Mouse (Mus musculus): ENCODE data around the gene Map2k1. TPM values are rescaled to one million over a fixed set of nuclear protein-coding genes. Genes with fewer than 3 reads are reported as not detected.
"Not testable (repeated sequence)": the region's sequence is repeated elsewhere in the genome, so short reads cannot be mapped to it uniquely, and the experiment has no call there.

Map2k1 gene
- polyA plus RNA-seq, 1 experiment from 2014 or later = 80.6 TPM

- no peak overlapping the region for H3K27ac ChIP-seq
- H3K4me1 ChIP-seq = no peaks in the 10 kb centered on the region
- H3K27me3 ChIP-seq = no peaks in the 10 kb centered on the region
- no peak overlapping the region for H3K4me3 ChIP-seq
- 73% methylated on average over 2 of the region's 2 CpGs for WGBS
- H3K4me2 ChIP-seq = no peak overlapping the region
- no peaks in the 10 kb centered on the region for H3K9me3 ChIP-seq
- peaks cover 33% of the 10 kb centered on the region for H3K36me3 ChIP-seq
- H3K9ac ChIP-seq = no peak overlapping the region
- ATAC-seq (ENCODE audit: insufficient number of reproducible peaks, low FRiP score, low TSS enrichment, low read depth) = no peak
Measured at GRCm38 (mm10) chr9:64199897-64200296, 53.5 kb downstream of the Map2k1 start.

- H3K9ac ChIP-seq; ATAC-seq (ENCODE audit: insufficient number of reproducible peaks, low FRiP score, low TSS enrichment, low read depth); H3K4me1 ChIP-seq; H3K4me3 ChIP-seq; H3K9me3 ChIP-seq; H3K4me2 ChIP-seq; H3K27ac ChIP-seq; H3K27me3 ChIP-seq: not testable (repeated sequence)
- H3K36me3 ChIP-seq = peaks cover 26% of the 10 kb centered on the region
- 91% methylated on average over 7 of the region's 7 CpGs for WGBS
Measured at GRCm38 (mm10) chr9:64198763-64199418, 54.5 kb downstream of the Map2k1 start.

- Histone ChIP-seq H3K4me3 (no peak overlapping the region), H3K27me3 (no peaks in the 10 kb centered on the region), H3K4me2 (no peak overlapping the region), H3K27ac (no peak overlapping the region), H3K9me3 (no peaks in the 10 kb centered on the region), H3K9ac (no peak overlapping the region), H3K36me3 (peaks cover 29% of the 10 kb centered on the region), H3K4me1 (no peaks in the 10 kb centered on the region)
- 88% methylated on average over 5 of the region's 5 CpGs for WGBS
- no peak for ATAC-seq (ENCODE audit: insufficient number of reproducible peaks, low FRiP score, low TSS enrichment, low read depth)
Measured at GRCm38 (mm10) chr9:64198068-64198762, 55.2 kb downstream of the Map2k1 start.

GRCm38 (mm10) chr9:64197524-64197923, 55.9 kb downstream of the Map2k1 start:
- Histone ChIP-seq H3K36me3 (peaks cover 36% of the 10 kb centered on the region), H3K9me3 (no peaks in the 10 kb centered on the region), H3K9ac (no peak overlapping the region), H3K27me3 (no peaks in the 10 kb centered on the region), H3K4me1 (no peaks in the 10 kb centered on the region), H3K4me3 (no peak overlapping the region), H3K27ac (no peak overlapping the region), H3K4me2 (no peak overlapping the region)
- 81% methylated on average over 8 of the region's 8 CpGs for WGBS
- no peak for ATAC-seq (ENCODE audit: insufficient number of reproducible peaks, low FRiP score, low TSS enrichment, low read depth)

GRCm38 (mm10) chr9:64195554-64195953, 57.9 kb downstream of the Map2k1 start:
- Histone ChIP-seq H3K27ac (no peak overlapping the region), H3K4me2 (no peak overlapping the region), H3K36me3 (peaks cover 48% of the 10 kb centered on the region), H3K4me1 (no peaks in the 10 kb centered on the region), H3K9ac (no peak overlapping the region), H3K9me3 (no peaks in the 10 kb centered on the region), H3K4me3 (no peak overlapping the region), H3K27me3 (no peaks in the 10 kb centered on the region)
- WGBS = 74% methylated on average over 4 of the region's 4 CpGs
- no peak for ATAC-seq (ENCODE audit: insufficient number of reproducible peaks, low FRiP score, low TSS enrichment, low read depth)

GRCm38 (mm10) chr9:64193879-64194278, 59.6 kb downstream of the Map2k1 start:
- Histone ChIP-seq H3K4me3 (no peak overlapping the region), H3K4me1 (no peaks in the 10 kb centered on the region), H3K27me3 (no peaks in the 10 kb centered on the region), H3K9me3 (no peaks in the 10 kb centered on the region), H3K27ac (no peak overlapping the region), H3K4me2 (no peak overlapping the region), H3K36me3 (peaks cover 52% of the 10 kb centered on the region), H3K9ac (no peak overlapping the region)
- no peak for ATAC-seq (ENCODE audit: insufficient number of reproducible peaks, low FRiP score, low TSS enrichment, low read depth)
- WGBS = 92% methylated on average over 1 of the region's 1 CpGs

GRCm38 (mm10) chr9:64184166-64184840, 69.1 kb downstream of the Map2k1 start:
- 90% methylated on average over 5 of the region's 5 CpGs for WGBS
- no peak for ATAC-seq (ENCODE audit: insufficient number of reproducible peaks, low FRiP score, low TSS enrichment, low read depth)
- Histone ChIP-seq H3K4me2 (no peak overlapping the region), H3K9ac (no peak overlapping the region), H3K4me3 (no peak overlapping the region), H3K9me3 (no peaks in the 10 kb centered on the region), H3K27me3 (no peaks in the 10 kb centered on the region), H3K4me1 (peaks cover 7% of the 10 kb centered on the region), H3K36me3 (peaks cover 58% of the 10 kb centered on the region), H3K27ac (no peak overlapping the region)

- H3K27ac ChIP-seq; H3K4me1 ChIP-seq; ATAC-seq (ENCODE audit: insufficient number of reproducible peaks, low FRiP score, low TSS enrichment, low read depth); H3K9ac ChIP-seq; H3K9me3 ChIP-seq; H3K4me3 ChIP-seq; H3K4me2 ChIP-seq; H3K27me3 ChIP-seq: not testable (repeated sequence)
- H3K36me3 ChIP-seq = peaks cover 59% of the 10 kb centered on the region
- 87% methylated on average over 5 of the region's 5 CpGs for WGBS
Measured at GRCm38 (mm10) chr9:64183295-64183694, 70.1 kb downstream of the Map2k1 start.

GRCm38 (mm10) chr9:64178974-64179646, 74.3 kb downstream of the Map2k1 start, which contains the start of gene Snapc5:
TSS of gene Snapc5 (plus strand) at chr9:64179274.
- Histone ChIP-seq H3K4me3 (peak within 1 kb of the TSS; percentile 56), H3K9me3 (no peaks in the 10 kb centered on the region), H3K27me3 (no peaks in the 10 kb centered on the region), H3K9ac (peak within 1 kb of the TSS; percentile 37), H3K4me1 (peaks cover 23% of the 10 kb centered on the region), H3K36me3 (peaks cover 66% of the 10 kb centered on the region), H3K4me2 (peak within 1 kb of the TSS; percentile 43), H3K27ac (peak within 1 kb of the TSS; percentile 84)
- ATAC-seq (ENCODE audit: insufficient number of reproducible peaks, low FRiP score, low TSS enrichment, low read depth) = peak; percentile 88
- WGBS = 0% methylated on average over 35 of the region's 35 CpGs

- Histone ChIP-seq H3K9me3 (no peaks in the 10 kb centered on the region), H3K4me3 (peak overlapping the region; percentile 56), H3K4me1 (peaks cover 23% of the 10 kb centered on the region), H3K9ac (no peak overlapping the region), H3K27me3 (no peaks in the 10 kb centered on the region), H3K4me2 (peak overlapping the region; percentile 43), H3K36me3 (peaks cover 66% of the 10 kb centered on the region), H3K27ac (peak overlapping the region; percentile 84)
- ATAC-seq (ENCODE audit: insufficient number of reproducible peaks, low FRiP score, low TSS enrichment, low read depth) = no peak
- 44% methylated on average over 3 of the region's 3 CpGs for WGBS
Measured at GRCm38 (mm10) chr9:64178610-64178973, 74.8 kb downstream of the Map2k1 start.

- no peaks in the 10 kb centered on the region for H3K9me3 ChIP-seq
- H3K4me1 ChIP-seq = peaks cover 35% of the 10 kb centered on the region
- 85% methylated on average over 11 of the region's 11 CpGs for WGBS
- H3K36me3 ChIP-seq = peaks cover 48% of the 10 kb centered on the region
- H3K4me3 ChIP-seq = no peak overlapping the region
- H3K27ac ChIP-seq = no peak overlapping the region
- H3K27me3 ChIP-seq = no peaks in the 10 kb centered on the region
- no peak overlapping the region for H3K4me2 ChIP-seq
- ATAC-seq (ENCODE audit: insufficient number of reproducible peaks, low FRiP score, low TSS enrichment, low read depth) = no peak
- no peak overlapping the region for H3K9ac ChIP-seq
Measured at GRCm38 (mm10) chr9:64175378-64175777, 78.1 kb downstream of the Map2k1 start.
